Mouse (Mus musculus) hindbrain, embryonic 15.5 days (tissue): ENCODE measurements around the gene Tnni2. TPM values are rescaled to one million over a fixed set of nuclear protein-coding genes. Genes with fewer than 3 reads are reported as not detected.

Source experiments
- ATAC-seq: fragments of 200-750 bp; cut with Nextera tagmentation; 2 replicates; pipeline ENCODE4 v1.8.0; 2017; ENCODE audit warnings: low read depth, moderate number of reproducible peaks, moderate TSS enrichment; ENCODE audit not compliant: low FRiP score
- H3K27ac ChIP-seq: fragments of 300-500 bp; sonication (generic); replicated peaks from 2 replicates; pipeline ENCODE4 v1.5.1; 2015; ENCODE audit warnings: mild to moderate bottlenecking, inconsistent platforms
- H3K27me3 ChIP-seq: fragments of 300-500 bp; sonication (generic); 2 replicates; pipeline ENCODE4 v1.6.1; 2015; ENCODE audit warnings: control low read depth, inconsistent platforms
- H3K36me3 ChIP-seq: fragments of 300-500 bp; sonication (generic); 2 replicates; pipeline ENCODE4 v1.6.1; 2015; ENCODE audit warnings: control low read depth, inconsistent platforms
- H3K4me1 ChIP-seq: fragments of 300-500 bp; sonication (generic); replicated peaks from 2 replicates; pipeline ENCODE4 v1.6.1; 2015; ENCODE audit warnings: control low read depth, inconsistent platforms
- H3K4me2 ChIP-seq: fragments of 300-500 bp; sonication (generic); 2 replicates; pipeline ENCODE4 v1.6.1; 2015; ENCODE audit warnings: moderate library complexity, mild to moderate bottlenecking, inconsistent platforms
- H3K4me3 ChIP-seq: fragments of 300-500 bp; sonication (generic); 2 replicates; pipeline ENCODE4 v1.5.1; 2015; ENCODE audit warnings: mild to moderate bottlenecking, inconsistent platforms
- H3K9ac ChIP-seq: fragments of 300-500 bp; sonication (generic); 2 replicates; pipeline ENCODE4 v1.6.1; 2015; ENCODE audit warnings: inconsistent platforms
- H3K9me3 ChIP-seq: fragments of 300-500 bp; sonication (generic); 2 replicates; pipeline ENCODE4 v1.6.1; 2016; ENCODE audit warnings: control low read depth, inconsistent platforms
- WGBS: fragments of 180-500 bp; shearing (Covaris S2); methylation state at CpG from one replicate; pipeline ENCODE4 v1.1.7; 2015; 5-methylcytosine and 5-hydroxymethylcytosine counted together
- polyA plus RNA-seq: library from polyadenylated mRNA; unstranded; fragments of >200 nt; fragmentation: Nextera tagmentation; extraction: Ambion mirVana; gene quantifications from 2 replicates; pipeline ENCODE4 v1.2.1, GENCODE M21; 2015

The Tnni2 gene
- polyA plus RNA-seq, 1 experiment from 2014 or later: 0.79 TPM

GRCm38 (mm10) chr7:142408686-142409085 lies 32.9 kb upstream of the Tnni2 start:
- no peaks in the 10 kb centered on the region for H3K27me3 ChIP-seq
- no peak overlapping the region for H3K4me2 ChIP-seq
- H3K9me3 ChIP-seq: no peaks in the 10 kb centered on the region
- no peak for ATAC-seq
- H3K4me3 ChIP-seq: no peak overlapping the region
- H3K36me3 ChIP-seq: no peaks in the 10 kb centered on the region
- H3K27ac ChIP-seq: no peak overlapping the region
- no peaks in the 10 kb centered on the region for H3K4me1 ChIP-seq
- no peak overlapping the region for H3K9ac ChIP-seq
- WGBS: 93% methylated on average over 8 of the region's 8 CpGs

DNA sequence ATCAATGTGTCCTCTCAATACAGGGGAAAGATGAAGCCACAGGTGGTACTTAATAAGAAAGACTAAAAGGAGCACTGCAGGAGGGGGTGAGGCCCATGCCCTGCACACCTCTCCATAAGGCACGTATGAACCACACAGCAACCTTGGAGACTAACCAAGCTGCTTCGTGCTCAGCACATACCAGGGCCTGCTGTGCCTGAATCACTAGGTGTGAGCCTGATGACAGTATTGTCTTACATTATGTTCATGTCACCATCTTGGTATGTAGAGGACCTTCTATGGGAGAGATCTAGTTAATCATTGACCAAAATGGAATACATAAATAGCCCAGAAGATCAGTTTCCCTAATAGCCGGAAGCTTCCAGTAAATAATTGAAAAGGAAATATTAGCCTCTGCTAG lies 32.0 kb upstream of the Tnni2 start:
- Histone ChIP-seq H3K9me3 (no peaks in the 10 kb centered on the region), H3K27ac (no peak overlapping the region), H3K27me3 (no peaks in the 10 kb centered on the region), H3K36me3 (no peaks in the 10 kb centered on the region), H3K4me1 (no peaks in the 10 kb centered on the region), H3K4me2 (no peak overlapping the region), H3K9ac (no peak overlapping the region), H3K4me3 (no peak overlapping the region)
- WGBS: 81% methylated on average over 3 of the region's 3 CpGs
- no peak for ATAC-seq

- no peaks in the 10 kb centered on the region for H3K36me3 ChIP-seq
- no peak for ATAC-seq
- H3K4me1 ChIP-seq: no peaks in the 10 kb centered on the region
- H3K27me3 ChIP-seq: no peaks in the 10 kb centered on the region
- H3K9ac ChIP-seq: no peak overlapping the region
- no peak overlapping the region for H3K27ac ChIP-seq
- H3K9me3 ChIP-seq: no peaks in the 10 kb centered on the region
- H3K4me2 ChIP-seq: no peak overlapping the region
- 90% methylated on average over 6 of the region's 6 CpGs for WGBS
- H3K4me3 ChIP-seq: no peak overlapping the region
Measured at GRCm38 (mm10) chr7:142413285-142413684, 28.3 kb upstream of the Tnni2 start.

DNA sequence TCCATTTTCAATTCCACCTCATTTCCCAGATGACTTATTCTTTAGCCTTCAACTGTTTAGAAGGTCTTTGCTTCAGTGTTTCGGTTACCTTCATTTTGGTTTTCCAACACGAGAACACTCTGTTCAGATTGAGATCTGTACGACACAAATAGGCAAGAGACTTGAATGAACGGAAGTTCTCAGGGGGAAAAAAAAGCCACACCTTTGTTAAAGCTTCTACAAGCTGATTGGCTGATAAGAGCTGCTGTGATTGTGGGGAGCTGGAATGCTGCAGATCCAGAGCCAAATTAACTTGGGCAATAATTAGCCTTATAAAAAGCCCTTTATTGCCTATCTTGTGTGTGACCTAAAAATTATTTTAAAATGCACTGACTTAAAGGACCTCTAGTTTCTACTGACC lies 26.3 kb upstream of the Tnni2 start:
- no peaks in the 10 kb centered on the region for H3K36me3 ChIP-seq
- H3K9me3 ChIP-seq: no peaks in the 10 kb centered on the region
- no peak overlapping the region for H3K27ac ChIP-seq
- no peaks in the 10 kb centered on the region for H3K4me1 ChIP-seq
- H3K4me3 ChIP-seq: no peak overlapping the region
- WGBS: 70% methylated on average over 4 of the region's 4 CpGs
- no peak overlapping the region for H3K4me2 ChIP-seq
- no peaks in the 10 kb centered on the region for H3K27me3 ChIP-seq
- no peak for ATAC-seq
- no peak overlapping the region for H3K9ac ChIP-seq

GRCm38 (mm10) chr7:142416225-142416624 lies 25.4 kb upstream of the Tnni2 start:
- 72% methylated on average over 3 of the region's 3 CpGs for WGBS
- Histone ChIP-seq H3K36me3 (no peaks in the 10 kb centered on the region), H3K9me3 (no peaks in the 10 kb centered on the region), H3K27ac (no peak overlapping the region), H3K4me1 (no peaks in the 10 kb centered on the region), H3K4me2 (no peak overlapping the region), H3K27me3 (no peaks in the 10 kb centered on the region), H3K9ac (no peak overlapping the region), H3K4me3 (no peak overlapping the region)
- ATAC-seq: no peak

GRCm38 (mm10) chr7:142418027-142418426 lies 23.6 kb upstream of the Tnni2 start:
- H3K9me3 ChIP-seq: no peaks in the 10 kb centered on the region
- 97% methylated on average over 2 of the region's 2 CpGs for WGBS
- H3K4me3 ChIP-seq: no peak overlapping the region
- ATAC-seq: no peak
- no peaks in the 10 kb centered on the region for H3K4me1 ChIP-seq
- H3K36me3 ChIP-seq: no peaks in the 10 kb centered on the region
- H3K27ac ChIP-seq: no peak overlapping the region
- H3K4me2 ChIP-seq: no peak overlapping the region
- H3K9ac ChIP-seq: no peak overlapping the region
- H3K27me3 ChIP-seq: no peaks in the 10 kb centered on the region

DNA sequence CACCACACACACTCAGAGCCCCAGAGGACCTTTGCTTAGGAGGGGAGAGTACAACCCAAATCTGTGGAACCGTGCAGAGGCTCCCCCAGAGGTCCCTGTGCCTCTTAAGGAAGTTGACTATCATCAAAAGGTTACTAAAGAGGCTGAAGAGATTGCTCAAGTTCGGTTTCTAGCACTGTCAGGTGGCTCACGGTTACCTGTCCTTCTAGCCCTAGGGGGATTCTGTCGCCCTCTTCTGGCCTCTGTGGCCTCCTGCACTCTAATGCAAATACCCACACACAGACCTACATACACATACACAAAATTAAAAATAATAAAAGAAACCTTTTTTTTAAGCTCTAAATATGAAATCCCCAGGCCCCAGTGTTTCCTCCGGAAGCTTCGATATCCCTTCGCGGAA lies 22.9 kb upstream of the Tnni2 start:
- WGBS: 90% methylated on average over 8 of the region's 8 CpGs
- Histone ChIP-seq H3K9ac (no peak overlapping the region), H3K9me3 (no peaks in the 10 kb centered on the region), H3K4me3 (no peak overlapping the region), H3K27ac (no peak overlapping the region), H3K4me2 (no peak overlapping the region), H3K4me1 (no peaks in the 10 kb centered on the region), H3K27me3 (no peaks in the 10 kb centered on the region), H3K36me3 (no peaks in the 10 kb centered on the region)
- no peak for ATAC-seq

DNA sequence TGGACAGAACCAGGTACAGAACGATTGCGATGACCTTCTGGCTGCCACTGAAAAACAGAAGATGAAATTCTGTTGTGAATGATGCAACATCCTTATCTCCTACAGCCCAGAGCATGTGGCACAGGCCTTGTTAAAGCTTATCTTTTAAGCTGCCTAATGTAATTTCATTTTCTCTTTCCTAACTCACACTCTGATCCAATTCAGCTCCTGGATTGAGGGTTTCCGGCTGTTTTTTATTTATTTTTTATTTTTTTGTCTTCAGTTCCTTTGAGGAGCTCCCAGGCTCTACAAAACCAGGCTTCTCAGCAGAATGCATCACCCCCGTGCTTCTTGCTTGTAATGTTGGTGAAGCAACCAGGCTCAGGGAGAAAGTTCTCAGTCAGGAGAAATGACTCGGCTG lies 21.7 kb upstream of the Tnni2 start:
- H3K36me3 ChIP-seq: no peaks in the 10 kb centered on the region
- no peaks in the 10 kb centered on the region for H3K9me3 ChIP-seq
- H3K9ac ChIP-seq: no peak overlapping the region
- ATAC-seq: no peak
- WGBS: 87% methylated on average over 5 of the region's 5 CpGs
- H3K4me2 ChIP-seq: no peak overlapping the region
- no peak overlapping the region for H3K27ac ChIP-seq
- no peak overlapping the region for H3K4me3 ChIP-seq
- no peaks in the 10 kb centered on the region for H3K27me3 ChIP-seq
- H3K4me1 ChIP-seq: no peaks in the 10 kb centered on the region

GRCm38 (mm10) chr7:142421826-142422225 lies 19.8 kb upstream of the Tnni2 start:
- H3K4me1 ChIP-seq: no peaks in the 10 kb centered on the region
- H3K27ac ChIP-seq: no peak overlapping the region
- no peak overlapping the region for H3K9ac ChIP-seq
- H3K9me3 ChIP-seq: no peaks in the 10 kb centered on the region
- no peaks in the 10 kb centered on the region for H3K36me3 ChIP-seq
- ATAC-seq: no peak
- no peak overlapping the region for H3K4me3 ChIP-seq
- 77% methylated on average over 2 of the region's 2 CpGs for WGBS
- no peak overlapping the region for H3K4me2 ChIP-seq
- no peaks in the 10 kb centered on the region for H3K27me3 ChIP-seq

- WGBS: 43% methylated on average over 11 of the region's 11 CpGs
- H3K36me3 ChIP-seq: no peaks in the 10 kb centered on the region
- no peaks in the 10 kb centered on the region for H3K27me3 ChIP-seq
- H3K4me2 ChIP-seq: no peak overlapping the region
- ATAC-seq: no peak
- no peak overlapping the region for H3K4me3 ChIP-seq
- no peaks in the 10 kb centered on the region for H3K9me3 ChIP-seq
- H3K4me1 ChIP-seq: peaks cover 8% of the 10 kb centered on the region
- no peak overlapping the region for H3K27ac ChIP-seq
- no peak overlapping the region for H3K9ac ChIP-seq
Measured at GRCm38 (mm10) chr7:142425641-142426213, 15.9 kb upstream of the Tnni2 start.

DNA sequence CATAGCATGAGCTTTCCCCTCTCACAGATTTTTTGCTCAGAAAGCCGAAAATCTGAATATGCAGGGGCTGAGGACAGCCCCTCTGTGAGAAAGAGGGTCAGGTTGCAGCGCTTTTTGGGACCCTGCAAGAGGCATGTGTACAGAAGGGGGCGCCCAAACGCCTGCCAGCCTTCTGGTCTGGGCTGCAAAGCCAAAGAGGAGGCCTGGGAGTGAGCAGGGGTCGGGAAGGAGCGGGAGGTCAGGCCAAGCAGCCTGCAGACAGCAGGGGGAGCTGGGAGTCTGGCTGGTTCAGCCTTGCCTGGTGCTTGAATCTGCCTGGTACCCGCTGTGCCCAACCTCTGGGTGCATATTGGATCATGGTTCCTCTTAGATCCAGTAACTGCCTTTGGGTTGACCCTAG lies 13.4 kb upstream of the Tnni2 start:
- Histone ChIP-seq H3K27me3 (no peaks in the 10 kb centered on the region), H3K27ac (no peak overlapping the region), H3K36me3 (no peaks in the 10 kb centered on the region), H3K4me2 (no peak overlapping the region), H3K4me3 (no peak overlapping the region), H3K9ac (no peak overlapping the region), H3K4me1 (peaks cover 8% of the 10 kb centered on the region), H3K9me3 (no peaks in the 10 kb centered on the region)
- no peak for ATAC-seq
- 6% methylated on average over 7 of the region's 7 CpGs for WGBS

- ATAC-seq: peak; percentile 86
- Histone ChIP-seq H3K4me1 (peaks cover 8% of the 10 kb centered on the region), H3K27ac (no peak overlapping the region), H3K9me3 (no peaks in the 10 kb centered on the region), H3K36me3 (no peaks in the 10 kb centered on the region), H3K9ac (no peak overlapping the region), H3K4me3 (no peak overlapping the region), H3K27me3 (no peaks in the 10 kb centered on the region), H3K4me2 (peak overlapping the region; percentile 28)
- whole genome bisulfite sequencing: 39% methylated on average over 12 of the region's 12 CpGs
Measured at GRCm38 (mm10) chr7:142430160-142430678, 11.4 kb upstream of the Tnni2 start.

GRCm38 (mm10) chr7:142431106-142431505 lies 10.5 kb upstream of the Tnni2 start:
- Histone ChIP-seq H3K27ac (no peak overlapping the region), H3K4me1 (peaks cover 8% of the 10 kb centered on the region), H3K36me3 (no peaks in the 10 kb centered on the region), H3K9ac (no peak overlapping the region), H3K27me3 (no peaks in the 10 kb centered on the region), H3K4me2 (no peak overlapping the region), H3K4me3 (no peak overlapping the region), H3K9me3 (no peaks in the 10 kb centered on the region)
- ATAC-seq: no peak
- WGBS: 78% methylated on average over 14 of the region's 14 CpGs
